Mouse (Mus musculus): Measurements from ENCODE around the gene Rac3.
"Not testable (repeated sequence)": the region's sequence is repeated elsewhere in the genome, so short reads cannot be mapped to it uniquely, and the experiment has no call there.

Rac3 gene

DNA sequence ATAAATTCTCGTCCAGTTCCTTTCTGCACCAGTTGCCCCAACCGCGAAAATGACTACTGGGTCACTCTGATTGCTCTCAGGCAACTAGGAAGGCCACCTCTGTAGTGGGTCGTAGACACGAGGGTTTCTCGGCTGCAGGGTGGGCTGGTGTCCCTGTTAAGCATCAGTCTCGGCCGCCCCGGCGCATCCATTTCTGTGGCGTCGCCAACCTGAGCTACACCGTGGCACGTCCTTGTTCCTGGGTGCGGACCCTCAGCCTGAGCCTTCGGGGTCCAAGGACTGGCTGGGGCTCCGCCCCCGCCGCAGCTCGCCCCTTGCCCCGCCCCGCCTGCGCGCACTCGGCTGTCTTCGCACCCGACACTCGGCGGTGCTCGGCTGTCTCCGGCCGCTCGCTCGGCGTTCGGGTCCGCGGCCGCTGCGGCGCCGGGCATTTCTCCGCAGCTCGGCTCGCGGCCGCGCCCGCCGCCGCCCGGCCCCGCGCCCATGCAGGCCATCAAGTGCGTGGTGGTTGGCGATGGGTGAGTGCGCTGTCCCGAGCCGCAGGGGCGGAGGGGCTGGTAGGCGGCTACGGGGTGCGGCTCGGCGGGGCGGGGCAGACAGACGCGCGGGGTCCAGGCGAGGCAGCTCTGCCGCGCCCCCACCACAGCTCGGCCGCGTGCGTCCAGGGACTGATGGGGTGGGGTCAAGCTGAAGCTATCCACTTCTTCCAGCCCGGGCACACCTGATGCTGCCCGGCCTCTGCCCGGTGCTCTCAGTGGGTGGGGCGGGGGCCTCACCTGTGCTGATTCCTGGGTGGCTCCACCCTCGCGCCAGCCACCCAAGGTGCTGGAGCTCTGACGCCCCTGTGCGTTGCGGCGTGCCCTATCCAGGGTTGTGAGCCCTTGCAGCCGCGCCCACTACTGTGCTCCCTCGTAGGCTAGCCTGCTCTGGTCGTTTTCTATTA lies at the start of gene Rac3:
Gene Rac3, plus strand, starts transcription at position 347 of the 943 bp plus-strand sequence.
- no peak for DNase-seq (ENCODE audit: extremely low spot score, low read depth, low spot score)

DNA sequence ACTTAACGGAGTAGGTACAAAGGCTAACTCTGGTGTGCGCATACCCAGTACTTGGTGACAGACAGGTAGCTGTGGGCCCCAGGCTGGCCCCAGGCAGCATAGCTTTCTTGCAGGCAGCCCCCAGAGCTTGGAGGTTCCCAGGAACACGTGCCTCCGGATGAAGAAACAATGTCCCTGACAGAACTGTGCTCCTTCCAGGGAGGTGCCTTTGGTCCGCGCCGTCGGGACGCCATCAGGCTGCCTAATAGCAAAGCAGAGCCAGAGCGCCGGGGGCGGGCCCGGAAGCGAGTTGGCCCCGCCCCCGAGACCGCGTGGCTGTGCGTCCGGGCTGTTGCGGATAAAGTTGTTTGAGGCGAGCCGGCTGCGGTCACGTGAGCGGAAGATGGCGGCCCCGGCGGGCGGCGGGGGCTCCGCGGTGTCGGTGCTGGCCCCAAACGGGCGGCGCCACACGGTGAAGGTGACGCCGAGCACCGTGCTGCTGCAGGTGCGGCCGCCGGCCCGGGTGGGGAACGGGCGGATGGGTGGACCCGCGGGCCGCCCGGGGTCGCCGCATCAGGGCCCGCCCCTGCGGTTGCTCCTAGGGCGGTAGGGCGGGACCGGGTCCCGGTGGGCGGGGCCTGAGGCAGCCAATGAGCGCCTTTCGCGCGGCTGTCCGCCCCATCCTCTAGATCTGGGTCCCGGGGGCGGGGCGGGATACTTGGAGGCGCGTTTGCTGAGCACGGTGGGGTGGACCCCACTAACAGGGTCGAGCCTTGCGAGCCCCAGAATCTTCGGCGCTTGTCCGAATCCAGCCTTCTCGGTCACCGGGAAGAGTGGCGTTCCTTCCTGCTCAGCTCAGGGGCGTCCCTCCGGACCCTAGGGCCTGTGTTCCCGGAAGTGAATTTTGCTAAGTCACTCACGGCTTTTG lies 48.3 kb upstream of the Rac3 start, which contains the start of gene Aspscr1:
Gene Aspscr1, plus strand, starts transcription at position 287 of the 907 bp plus-strand sequence.
- peak; percentile 72 for DNase-seq (ENCODE audit: extremely low spot score, low read depth, low spot score)

DNA sequence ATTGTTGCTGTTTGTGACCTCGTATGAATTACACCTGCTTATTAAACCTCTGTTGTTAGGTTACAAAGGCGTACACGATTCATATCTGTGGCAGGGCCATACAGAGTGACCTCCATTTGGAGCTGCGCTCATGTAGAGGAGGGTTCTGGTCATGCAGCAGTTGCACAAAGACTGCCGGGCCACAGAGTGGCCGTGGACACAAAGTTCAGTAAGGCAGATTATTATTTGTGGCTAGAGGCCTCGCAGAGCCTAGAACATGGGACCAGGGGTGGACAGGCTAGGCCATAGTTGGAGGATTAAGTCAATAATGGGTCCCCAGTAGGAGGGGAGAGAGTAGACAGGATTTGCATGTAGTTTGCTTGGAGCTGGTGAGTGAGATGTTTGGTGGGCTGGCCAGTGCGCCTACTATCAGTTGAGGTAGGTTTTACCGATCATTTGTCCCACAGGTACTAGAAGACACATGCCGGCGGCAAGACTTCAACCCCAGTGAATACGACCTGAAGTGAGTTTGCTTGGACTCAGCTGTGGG lies 47.6 kb upstream of the Rac3 start:
- DNase-seq (ENCODE audit: extremely low spot score, low read depth, low spot score) = no peak

DNA sequence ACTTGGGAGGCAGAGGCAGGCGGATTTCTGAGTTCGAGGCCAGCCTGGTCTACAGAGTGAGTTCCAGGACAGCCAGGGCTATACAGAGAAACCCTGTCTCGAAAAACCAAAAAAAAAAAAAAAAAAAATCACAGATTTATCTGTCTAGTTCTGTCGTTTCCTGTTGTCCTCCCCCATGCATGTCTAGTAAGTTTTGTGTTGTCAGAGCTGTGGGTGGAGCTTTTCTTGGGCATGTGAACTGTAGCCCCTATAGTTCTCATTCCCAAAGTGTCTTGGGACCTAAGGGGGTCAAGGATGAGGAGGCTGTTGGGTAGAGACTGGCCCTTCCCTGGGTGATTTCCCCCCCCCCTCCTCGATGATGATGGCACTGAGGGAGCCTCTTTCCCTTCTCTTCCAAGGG lies 45.4 kb upstream of the Rac3 start:
- not testable (repeated sequence) for DNase-seq (ENCODE audit: extremely low spot score, low read depth, low spot score)

DNA sequence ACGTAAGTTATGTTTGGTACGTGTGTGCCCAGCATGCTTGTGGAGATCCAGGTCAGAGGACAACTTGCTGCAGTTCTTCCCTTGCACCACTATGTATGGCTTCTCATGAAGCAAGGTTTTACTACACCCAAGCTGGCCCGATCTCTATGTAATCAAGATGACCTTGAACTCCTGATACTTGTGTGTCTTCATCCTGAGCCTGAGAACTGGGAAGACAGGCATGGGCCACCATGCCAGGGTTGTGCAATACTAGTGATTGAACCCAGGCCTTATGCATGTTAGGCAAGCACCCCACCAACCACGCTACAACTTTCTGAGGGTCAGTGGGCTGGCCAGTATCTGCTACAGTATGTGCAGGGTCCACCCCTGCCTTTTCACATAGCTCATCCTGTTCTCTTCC lies 44.3 kb upstream of the Rac3 start:
- DNase-seq (ENCODE audit: extremely low spot score, low read depth, low spot score) = no peak

DNA sequence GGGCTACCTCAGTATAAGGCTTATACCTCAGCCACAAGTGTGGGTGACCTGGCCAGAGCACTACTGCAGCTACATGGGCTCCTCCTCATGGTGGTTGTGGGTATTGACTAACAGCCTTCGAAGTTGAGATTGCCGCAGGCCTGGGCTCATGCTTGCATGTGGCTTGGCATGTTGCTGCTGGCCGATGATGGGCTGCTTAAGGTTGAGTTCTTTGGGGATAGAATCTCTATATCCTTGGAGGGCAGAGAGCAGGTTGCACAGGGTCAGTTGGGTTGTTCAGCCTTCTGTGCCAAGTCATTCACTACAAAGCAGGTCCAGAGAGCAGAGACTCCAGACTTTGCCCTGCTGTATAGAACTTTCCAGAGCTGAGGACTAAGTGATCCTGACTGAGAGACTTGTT lies 41.4 kb upstream of the Rac3 start:
- no peak for DNase-seq (ENCODE audit: extremely low spot score, low read depth, low spot score)

DNA sequence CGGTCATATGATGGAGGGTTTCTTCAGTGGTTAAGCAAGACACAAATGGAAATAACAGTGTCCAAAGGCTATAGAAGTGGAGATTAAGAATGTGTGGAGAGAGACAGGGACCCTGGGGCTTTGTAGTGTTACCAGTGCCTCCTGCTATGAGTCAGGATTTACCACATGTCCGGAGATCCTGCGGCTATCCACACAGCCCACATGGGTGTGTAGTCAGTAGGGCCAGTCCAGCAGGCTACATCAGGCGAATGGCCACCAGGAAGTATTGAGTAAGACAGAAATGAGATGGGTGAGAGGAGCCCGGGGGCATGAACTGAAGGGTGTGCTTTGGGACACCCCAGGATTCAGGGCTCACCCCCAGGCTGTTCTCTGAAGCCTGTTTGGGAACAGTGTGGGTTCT lies 38.6 kb upstream of the Rac3 start:
- DNase-seq (ENCODE audit: extremely low spot score, low read depth, low spot score) = no peak

DNA sequence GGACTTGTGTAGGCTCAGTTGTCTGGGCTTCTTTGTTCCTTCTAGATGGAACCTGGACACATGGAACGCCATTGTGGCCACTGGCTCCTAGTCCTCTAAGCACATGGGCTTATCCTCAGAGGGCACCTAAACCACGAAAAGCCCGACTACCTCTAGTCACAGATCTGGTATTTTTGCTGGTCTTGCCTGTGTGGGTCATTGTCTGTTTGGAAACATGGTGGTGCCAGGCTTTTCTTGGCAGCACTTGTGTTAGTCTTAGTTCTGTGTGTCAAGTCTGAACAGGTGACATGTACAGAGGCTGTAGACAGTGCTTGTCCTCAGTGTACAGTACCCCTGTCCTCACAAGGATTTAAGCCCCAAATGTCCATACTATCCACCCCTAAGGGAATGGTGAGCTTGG lies 37.7 kb upstream of the Rac3 start:
- DNase-seq (ENCODE audit: extremely low spot score, low read depth, low spot score) = no peak

DNA sequence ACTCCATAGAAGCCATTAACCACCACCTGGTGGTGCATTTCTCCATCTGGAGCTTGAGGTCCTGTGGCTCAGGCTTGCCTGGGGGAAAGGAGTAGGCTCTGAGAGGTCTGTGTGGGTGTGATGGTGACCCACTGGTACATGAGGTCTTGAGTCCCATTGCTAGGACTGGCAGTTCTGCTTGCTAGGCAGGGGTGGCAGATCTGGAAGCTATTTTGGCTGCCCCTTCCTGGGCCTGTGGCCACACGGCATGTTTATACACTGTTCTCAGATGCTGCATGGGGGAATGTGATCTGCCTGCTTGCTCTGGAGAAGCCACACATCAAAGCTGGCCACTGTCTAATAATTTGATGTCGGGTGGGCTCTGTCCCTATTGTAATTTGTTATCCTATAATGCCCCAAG lies 37.2 kb upstream of the Rac3 start:
- no peak for DNase-seq (ENCODE audit: extremely low spot score, low read depth, low spot score)

DNA sequence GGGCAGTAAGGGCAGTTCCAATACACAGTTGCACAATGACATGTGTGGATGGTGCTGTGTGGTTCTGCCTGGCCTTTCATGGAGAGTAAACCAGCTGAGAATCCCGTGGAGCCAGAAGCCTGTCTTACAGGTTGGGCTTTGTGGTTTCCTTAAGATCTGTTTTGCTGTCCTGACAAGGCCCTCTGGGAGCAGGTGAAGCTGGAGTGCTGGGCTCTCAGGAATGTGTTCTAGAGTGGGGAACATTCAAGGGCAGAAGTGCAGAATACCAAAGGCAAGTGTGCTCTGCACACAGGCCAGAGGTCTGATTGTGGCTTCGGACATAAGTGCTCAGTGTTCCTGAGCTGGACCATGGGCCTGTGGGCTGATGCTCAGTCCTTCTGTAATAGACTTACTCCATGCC lies 36.6 kb upstream of the Rac3 start:
- no peak for DNase-seq (ENCODE audit: extremely low spot score, low read depth, low spot score)

DNA sequence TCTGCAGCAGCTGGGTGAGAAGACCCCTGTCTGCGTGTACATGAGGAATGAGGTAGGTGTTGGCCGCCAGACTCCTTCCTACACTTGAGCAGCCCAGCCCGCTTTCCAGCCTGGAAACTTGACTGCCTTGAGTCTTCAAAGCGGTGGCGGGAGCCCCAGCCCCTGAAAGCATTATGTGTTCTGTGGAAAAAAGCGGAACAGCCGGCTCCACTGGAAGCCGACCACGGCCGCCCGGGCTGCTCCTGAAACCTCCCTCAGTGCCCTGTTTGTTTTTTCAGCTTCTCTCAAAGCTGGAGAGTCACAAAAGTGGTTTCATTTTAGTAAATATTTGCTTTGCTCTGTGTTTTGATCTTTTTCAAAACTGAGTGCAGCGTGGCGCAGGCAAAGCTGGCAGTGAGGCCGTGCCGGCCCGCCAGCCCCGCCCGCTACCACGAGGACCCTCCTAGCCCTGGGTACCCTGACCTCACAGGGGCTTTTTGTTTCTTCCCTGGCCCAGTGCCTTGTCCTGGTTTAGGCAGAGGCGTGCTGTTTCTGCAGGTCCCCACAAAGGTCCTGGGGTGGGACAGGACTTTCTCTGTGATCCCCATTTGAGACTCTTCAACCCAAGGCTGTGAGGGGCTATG lies 34.5 kb upstream of the Rac3 start:
- no peak for DNase-seq (ENCODE audit: extremely low spot score, low read depth, low spot score)

DNA sequence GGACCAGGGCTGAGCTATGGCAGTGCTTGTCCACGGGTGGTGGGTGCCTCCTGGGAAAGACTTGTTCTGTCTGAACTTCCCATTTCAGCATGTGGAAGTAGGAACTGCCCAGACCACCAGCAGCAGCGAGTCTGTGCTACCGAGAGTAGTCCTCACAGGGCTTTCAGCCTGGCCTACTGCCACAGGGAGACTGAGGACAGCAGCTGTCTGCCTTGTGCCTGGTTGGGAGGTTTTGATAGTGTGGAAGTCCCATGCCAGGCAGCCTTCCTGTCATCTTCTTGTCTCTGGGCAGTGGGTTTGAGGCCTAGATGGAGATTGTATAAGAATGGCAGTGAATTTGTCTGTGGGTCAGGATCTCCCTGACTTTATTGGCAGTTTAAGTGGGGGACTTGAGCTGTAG lies 31.9 kb upstream of the Rac3 start:
- no peak for DNase-seq (ENCODE audit: extremely low spot score, low read depth, low spot score)

DNA sequence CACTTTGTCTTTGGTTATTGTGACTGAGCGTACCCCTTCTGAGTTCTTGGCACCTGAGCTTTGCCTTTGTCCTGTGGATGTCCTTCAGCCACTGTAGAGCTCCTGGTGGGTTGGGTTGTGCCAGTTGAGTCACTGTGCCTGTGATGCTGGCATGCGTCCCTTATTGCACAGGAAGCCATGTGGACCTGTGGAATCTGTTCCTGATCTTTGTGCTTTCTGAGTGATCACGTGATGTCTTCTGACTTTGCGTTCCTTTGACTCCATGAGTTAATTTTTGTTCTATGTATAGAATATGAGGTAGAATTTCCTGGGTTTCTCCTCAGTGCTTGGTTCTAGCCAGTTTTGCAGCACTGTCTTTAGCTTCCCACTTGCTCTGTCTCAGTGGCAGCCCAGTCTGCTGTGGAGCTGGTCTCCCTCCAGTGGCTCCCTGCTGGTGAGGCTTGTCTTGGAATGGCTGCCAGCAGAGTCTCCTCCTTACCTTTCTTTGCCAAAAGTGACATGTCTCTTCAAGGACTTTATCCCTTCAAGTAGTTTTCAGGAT lies 28.7 kb upstream of the Rac3 start:
- DNase-seq (ENCODE audit: extremely low spot score, low read depth, low spot score) = no peak

DNA sequence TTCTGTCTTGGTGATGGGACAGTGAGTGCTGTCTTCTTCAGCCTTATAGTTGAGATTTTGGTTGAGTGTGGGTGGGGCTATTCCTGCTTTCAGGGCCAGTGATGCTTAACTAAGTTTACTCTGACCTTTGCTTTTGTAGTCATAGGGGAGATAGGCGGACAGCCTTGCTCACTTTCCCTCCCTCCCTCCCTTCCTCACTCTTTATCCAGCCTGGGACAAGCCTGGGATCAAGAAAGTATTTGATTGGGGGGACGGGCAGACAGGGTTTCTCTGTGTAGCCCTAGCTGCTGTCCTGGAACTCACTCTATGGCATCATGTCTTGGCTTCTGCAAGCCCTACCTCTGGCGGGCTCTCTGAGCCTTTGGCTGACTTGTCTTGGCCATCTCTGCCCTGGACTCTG lies 27.8 kb upstream of the Rac3 start:
- DNase-seq (ENCODE audit: extremely low spot score, low read depth, low spot score) = no peak

DNA sequence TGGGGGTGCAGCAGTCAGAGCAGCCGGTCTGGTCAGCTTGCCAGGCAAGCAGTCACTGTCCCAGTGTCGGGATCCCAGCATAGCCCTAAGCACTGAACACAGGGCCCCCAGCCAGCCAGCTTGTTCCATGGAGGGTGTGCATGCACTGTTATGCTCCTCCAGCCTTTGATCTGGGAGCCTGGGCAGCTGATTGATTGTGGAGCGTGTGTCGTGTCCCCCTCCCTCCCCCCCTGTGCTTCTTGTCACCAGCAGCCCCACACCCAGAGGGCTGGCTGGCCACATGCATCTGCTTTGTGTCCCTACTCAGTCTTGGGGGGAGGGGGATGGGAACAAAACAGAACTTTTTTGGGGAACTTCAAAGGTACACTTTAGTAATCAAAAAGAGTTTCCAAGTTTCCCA lies 26.1 kb upstream of the Rac3 start:
- no peak for DNase-seq (ENCODE audit: extremely low spot score, low read depth, low spot score)

DNA sequence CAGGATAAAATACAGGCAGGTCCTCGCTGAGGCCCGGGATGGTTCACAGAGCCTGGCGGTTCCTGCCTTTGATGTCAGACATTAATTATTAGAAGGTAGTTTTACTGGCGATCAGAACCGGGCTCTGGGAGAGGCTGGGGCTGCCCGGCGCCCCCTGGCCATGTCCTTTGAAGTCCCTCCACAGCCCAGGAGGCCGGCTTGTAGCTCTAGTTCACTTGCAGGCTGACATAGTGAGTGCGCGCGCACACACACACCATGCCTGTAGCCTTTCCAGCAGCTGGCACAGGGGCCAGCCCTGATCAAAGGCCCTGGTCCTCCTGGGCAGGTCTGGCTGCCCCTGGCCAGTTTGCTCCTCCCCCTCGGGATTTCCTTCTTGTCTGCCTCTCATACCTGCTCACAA lies 25.6 kb upstream of the Rac3 start:
- no peak for DNase-seq (ENCODE audit: extremely low spot score, low read depth, low spot score)

DNA sequence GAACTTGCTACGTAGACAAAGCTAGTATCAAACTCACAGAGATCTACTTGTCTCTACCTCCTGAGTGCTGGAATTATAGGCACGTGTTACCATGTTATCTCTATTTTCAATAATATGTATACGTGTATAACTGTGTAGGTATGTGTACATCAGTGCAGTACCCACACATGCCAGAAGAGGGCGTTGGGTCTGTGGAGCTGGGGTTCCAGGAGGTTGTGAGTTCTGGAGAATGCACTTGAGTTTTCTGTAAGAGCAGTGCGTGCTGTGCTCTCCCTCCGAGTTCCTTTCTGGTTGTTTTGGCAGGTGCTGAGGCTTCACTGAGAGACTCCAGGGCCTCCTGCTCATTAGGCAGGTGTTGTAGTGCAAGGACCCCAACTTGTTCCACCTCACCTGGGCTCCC lies 24.7 kb upstream of the Rac3 start:
- no peak for DNase-seq (ENCODE audit: extremely low spot score, low read depth, low spot score)

DNA sequence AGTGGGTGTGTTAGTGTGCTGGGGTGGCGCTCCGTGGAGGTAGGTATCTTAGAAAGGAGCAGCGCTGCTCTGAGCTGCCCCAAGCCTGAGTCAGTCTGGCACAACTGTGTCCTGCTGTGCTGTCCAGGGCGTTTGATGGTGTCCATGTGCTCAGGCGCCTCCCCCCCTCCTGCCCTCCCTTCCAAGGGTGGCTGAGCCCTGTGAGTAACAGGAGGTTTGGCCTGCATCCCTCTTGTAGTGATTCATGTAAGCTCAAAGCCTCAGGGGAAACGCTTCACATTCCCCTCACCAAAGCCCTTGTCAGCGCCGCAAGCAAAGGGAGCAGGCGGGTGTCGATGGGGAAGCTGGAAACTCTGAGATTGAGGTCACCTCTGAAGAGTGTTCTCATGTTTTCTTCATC lies 23.5 kb upstream of the Rac3 start:
- DNase-seq (ENCODE audit: extremely low spot score, low read depth, low spot score) = no peak

DNA sequence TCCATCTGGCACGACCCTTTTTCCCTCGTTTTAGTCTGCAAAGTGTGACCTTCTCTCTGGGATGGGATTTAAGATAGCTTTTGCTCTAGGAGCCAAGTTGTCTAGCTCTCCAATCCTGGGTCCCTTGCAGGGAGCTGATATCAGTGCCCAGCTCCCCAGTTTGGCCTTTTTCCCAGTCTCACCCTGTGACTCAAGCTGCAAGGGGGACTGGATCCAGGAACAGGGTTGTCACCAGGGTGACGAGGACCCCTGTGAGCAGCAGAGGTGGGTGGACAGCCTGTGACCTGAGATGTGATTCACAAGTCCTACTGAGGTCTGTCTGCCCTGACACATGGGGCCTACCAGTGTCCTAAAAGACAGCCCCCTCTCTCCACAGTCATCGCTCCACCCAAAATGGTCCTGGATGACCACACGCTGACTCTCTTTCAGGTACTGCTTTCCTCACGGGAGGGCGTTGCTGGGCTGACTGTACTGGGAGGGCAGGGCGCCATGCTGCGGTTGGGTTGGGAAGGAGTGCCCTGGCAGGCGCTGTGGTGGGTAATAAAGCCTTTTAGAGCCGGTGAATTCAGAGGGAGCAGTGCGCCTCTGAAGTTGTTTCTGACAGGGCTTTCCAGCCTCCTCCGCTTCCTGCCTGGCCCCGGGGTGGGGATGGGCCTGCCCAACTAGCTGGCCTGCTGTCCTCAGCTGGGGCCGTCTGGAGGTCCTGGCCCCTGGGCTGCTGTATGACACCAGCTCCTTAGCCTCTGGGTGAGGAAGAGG lies 17.4 kb upstream of the Rac3 start:
- no peak for DNase-seq (ENCODE audit: extremely low spot score, low read depth, low spot score)
